Mouse (Mus musculus) olfactory bulb, adult 2 months (tissue): ENCODE data around the gene Pbxip1.

Experiments
- CTCF ChIP-seq: fragments of 200-500 bp; IDR thresholded peaks from 2 replicates; pipeline ENCODE4 v1.5.1; 2012; ENCODE audit warnings: low read depth, mild to moderate bottlenecking, low read length, moderate library complexity; ENCODE audit not compliant: insufficient read depth
- POLR2A ChIP-seq: fragments of 200-500 bp; IDR thresholded peaks from 2 replicates; pipeline ENCODE4 v1.6.1; 2012; ENCODE audit warnings: mild to moderate bottlenecking, low read depth, low read length, moderate library complexity; ENCODE audit not compliant: insufficient read depth

- no peak for TF ChIP-seq CTCF
- no peak for TF ChIP-seq POLR2A
Observed at GRCm38 (mm10) chr3:89479055-89479454, 42.5 kb downstream of the Pbxip1 start.
